Comparison of ENCODE assay signal across 10 mouse cellular contexts in the genomic region with DNA sequence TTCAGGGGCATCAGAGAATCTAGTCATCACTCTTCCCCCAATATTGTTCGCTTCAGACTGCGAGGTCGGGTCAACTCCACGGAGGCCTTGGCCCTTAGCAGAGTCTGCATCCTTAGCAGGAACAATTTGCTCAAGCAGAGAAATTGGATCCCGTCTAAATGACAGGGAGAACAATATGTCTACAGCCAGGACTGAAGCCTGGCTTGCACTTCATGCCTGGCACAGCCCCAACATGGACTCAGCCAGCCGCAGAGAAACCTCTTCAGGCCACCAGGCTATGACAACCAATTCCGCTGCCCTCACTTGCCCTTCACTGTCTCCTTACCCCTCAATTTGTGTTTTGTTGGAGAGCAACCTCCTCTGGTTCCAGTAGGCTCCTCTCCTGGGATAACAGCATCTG.
DNase-seq lines count a peak whose midpoint lies in the region; TF ChIP-seq lines count a peak whose summit lies in the region.
"Had no signal": no experiment of that assay in that cellular context is flagged by ENCODE, and none has a peak within 500 bp of the region (broad histone marks: within the 10 kb centered on the region; RNA-seq: fewer than 3 reads in every experiment).

No protein-coding gene starts in this region.

- peak; percentile 73 for DNase-seq in left cerebral cortex, postnatal 4 days
- no peak for DNase-seq in left cerebral cortex, adult 2 months (ENCODE audit: extremely low spot score in 1 of 2, low spot score in 2 of 2)
- peak; percentile 63 to 68 for DNase-seq in cerebellum, adult 18-20 months
- peak; percentile 62 for DNase-seq in gastrocnemius, postnatal 10 days
- peak; percentile 67 for DNase-seq in lung, postnatal 36 days
- no peak for DNase-seq in frontal cortex, postnatal 25 days (ENCODE audit: low spot score in 2 of 2)
- DNase-seq in spleen, adult 18-20 months = no peak
- DNase-seq: right cerebral cortex, postnatal 4 days had no signal

- H3K27ac ChIP-seq in left cerebral cortex, adult 2 months = no peak overlapping the region
- H3K27ac ChIP-seq: layer of hippocampus, adult 2 months; midbrain, embryonic 13.5 days had no signal

- intact Hi-C loops in left cerebral cortex, postnatal 4 days (cut with DNase I) = no loop called here
- intact Hi-C loops in left cerebral cortex, adult 2 months (cut with DNase I) = no loop called here

- no peak overlapping the region for H3K4me3 ChIP-seq in left cerebral cortex, adult 2 months
- H3K4me3 ChIP-seq: layer of hippocampus, adult 2 months; midbrain, embryonic 13.5 days had no signal

- no peak for TF ChIP-seq CTCF in left cerebral cortex, adult 2 months (IDR thresholded peaks at IDR 0.05)

Comparison
In these comparisons a context has a peak if more than half of its experiments do, and no peak if none do; other contexts are left out.
1. DNase-seq: peak in left cerebral cortex, postnatal 4 days (single experiment), cerebellum, adult 18-20 months (2 of 2), gastrocnemius, postnatal 10 days (single experiment) and lung, postnatal 36 days (single experiment); none in left cerebral cortex, adult 2 months (0 of 2), frontal cortex, postnatal 25 days (0 of 2) and spleen, adult 18-20 months (0 of 2).